Mouse (Mus musculus): ENCODE measurements at regions not wholly inside any gene's neighbourhood (a gene's known extent, or its start where the extent isn't known, plus 50 kb on each side); places are given as distances from the start of the nearest gene placed in this dataset.

GRCm38 (mm10) chr8:30557429-30557828 lies 2871.1 kb upstream of the 5930422O12Rik start:
- DNase-seq (ENCODE audit: extremely low read depth): no peak
- H3K36me3 ChIP-seq (replicated peaks in 1 of 2; ENCODE audit: control insufficient read depth in 1 of 2, insufficient read depth in 1 of 2, low read length in 1 of 2): no peaks in the 10 kb centered on the region
- peaks cover 0 to 5% of the 10 kb centered on the region in 2 experiments; a peak in 2 of 4 replicates for H3K4me1 ChIP-seq (ENCODE audit: control insufficient read depth in 1 of 2, insufficient read depth in 2 of 2)
- no peaks in the 10 kb centered on the region for H3K79me2 ChIP-seq (replicated peaks; ENCODE audit: control insufficient read depth, extremely low read depth, insufficient read depth, poor library complexity, severe bottlenecking)
- H3K27me3 ChIP-seq (replicated peaks): no peaks in the 10 kb centered on the region
- H3K4me3 ChIP-seq (replicated peaks in 1 of 3; ENCODE audit: low read depth in 2 of 3, low read length in 2 of 3, poor library complexity in 1 of 3): no peak overlapping the region
- no peak overlapping the region for H3K27ac ChIP-seq (ENCODE audit: insufficient read depth, low read depth)
- TF ChIP-seq HCFC1 (IDR thresholded peaks at IDR 0.05; ENCODE audit: low read depth, low read length): no peak
- no peak for TF ChIP-seq ETS1 (conservative IDR thresholded peaks at IDR 0.05; ENCODE audit: low read depth, low read length)
- no peak; the same call in 1 of the 2 replicates for TF ChIP-seq RAD21 (IDR thresholded peaks at IDR 0.05; ENCODE audit: low read depth, low read length)
- no peak for TF ChIP-seq ZC3H11A (IDR thresholded peaks at IDR 0.05; ENCODE audit: low read depth, low read length)
- TF ChIP-seq MAZ (IDR thresholded peaks at IDR 0.05; ENCODE audit: low read depth, low read length): no peak
- no peak for TF ChIP-seq CHD2 (IDR thresholded peaks at IDR 0.05; ENCODE audit: low read length)
- TF ChIP-seq POLR2A (IDR thresholded peaks at IDR 0.05; ENCODE audit: low read depth, low read length): no peak
- TF ChIP-seq GABPA (IDR thresholded peaks at IDR 0.05; ENCODE audit: insufficient replicate concordance, low read depth, low read length): no peak
- TF ChIP-seq MYC (IDR thresholded peaks at IDR 0.05; ENCODE audit: low read depth, low read length): no peak
- no peak for TF ChIP-seq JUND (conservative IDR thresholded peaks at IDR 0.05; ENCODE audit: low read depth, low read length)
- TF ChIP-seq ZKSCAN1 (IDR thresholded peaks at IDR 0.05; ENCODE audit: borderline replicate concordance, low read depth, low read length): no peak
- no peak for TF ChIP-seq ELF1 (IDR thresholded peaks at IDR 0.05; ENCODE audit: low read depth, low read length)
- TF ChIP-seq TBP (conservative IDR thresholded peaks at IDR 0.05; ENCODE audit: low read depth, low read length): no peak
- no peak for TF ChIP-seq NRF1 (IDR thresholded peaks at IDR 0.05; ENCODE audit: low read depth, low read length)
- no peaks in the 10 kb centered on the region for H3K9me3 ChIP-seq (replicated peaks; ENCODE audit: low read length)
- in situ Hi-C loops (cut with MboI; ENCODE audit: low pct_ligation_motif_present, low pct_unique_long_range_greater_than_20kb, low sequenced_read_pairs): no loop called here
- no peak overlapping the region for H3K9ac ChIP-seq (ENCODE audit: insufficient read depth, low read depth)
- no peak overlapping the region for H3K4me2 ChIP-seq (ENCODE audit: insufficient read depth, low read depth, poor library complexity, severe bottlenecking)
- dilution Hi-C loops (cut with MboI; ENCODE audit: extremely low pct_ligation_motif_present, extremely low pct_unique_long_range_greater_than_20kb, low sequenced_read_pairs): no loop called here

- TF ChIP-seq PAX5 (IDR thresholded peaks at IDR 0.05; ENCODE audit: low read length) (no peak), CTCF (conservative IDR thresholded peaks at IDR 0.05 in 1 of 2, IDR thresholded peaks at IDR 0.05 in 1 of 2; ENCODE audit: low read depth in 2 of 2, low read length in 2 of 2) (no peak), GABPA (IDR thresholded peaks at IDR 0.05; ENCODE audit: insufficient replicate concordance, low read depth, low read length) (no peak), CHD2 (IDR thresholded peaks at IDR 0.05; ENCODE audit: low read length) (no peak), CHD1 (IDR thresholded peaks at IDR 0.05; ENCODE audit: low read depth, low read length) (no peak), ETS1 (conservative IDR thresholded peaks at IDR 0.05; ENCODE audit: low read depth, low read length) (no peak), NELFE (IDR thresholded peaks at IDR 0.05; ENCODE audit: low read depth, low read length) (no peak), SMC3 (IDR thresholded peaks at IDR 0.05; ENCODE audit: low read depth, low read length) (no peak), ELF1 (IDR thresholded peaks at IDR 0.05; ENCODE audit: low read depth, low read length) (no peak), USF2 (conservative IDR thresholded peaks at IDR 0.05; ENCODE audit: low read depth, low read length) (no peak), RCOR1 (conservative IDR thresholded peaks at IDR 0.05; ENCODE audit: low read depth, low read length) (no peak), BHLHE40 (IDR thresholded peaks at IDR 0.05; ENCODE audit: low read depth, low read length) (no peak), EP300 (IDR thresholded peaks at IDR 0.05; ENCODE audit: low read length) (no peak), UBTF (IDR thresholded peaks at IDR 0.05; ENCODE audit: low read depth, low read length) (no peak)
- no peaks in the 10 kb centered on the region for H3K9me3 ChIP-seq (replicated peaks; ENCODE audit: low read length)
- DNase-seq (ENCODE audit: extremely low read depth): no peak
- dilution Hi-C loops (cut with MboI; ENCODE audit: extremely low pct_ligation_motif_present, extremely low pct_unique_long_range_greater_than_20kb, low sequenced_read_pairs): no loop called here
- H3K79me2 ChIP-seq (replicated peaks; ENCODE audit: control insufficient read depth, extremely low read depth, insufficient read depth, poor library complexity, severe bottlenecking): no peaks in the 10 kb centered on the region
- no peak overlapping the region for H3K9ac ChIP-seq (ENCODE audit: insufficient read depth, low read depth)
- no peak overlapping the region for H3K27ac ChIP-seq (ENCODE audit: insufficient read depth, low read depth)
- H3K36me3 ChIP-seq (replicated peaks in 1 of 2; ENCODE audit: control insufficient read depth in 1 of 2, insufficient read depth in 1 of 2, low read length in 1 of 2): no peaks in the 10 kb centered on the region
- H3K27me3 ChIP-seq (replicated peaks): no peaks in the 10 kb centered on the region
- H3K4me3 ChIP-seq (replicated peaks in 1 of 3; ENCODE audit: low read depth in 2 of 3, low read length in 2 of 3, poor library complexity in 1 of 3): no peak overlapping the region
- H3K4me1 ChIP-seq (ENCODE audit: control insufficient read depth in 1 of 2, insufficient read depth in 2 of 2): peaks cover 0 to 5% of the 10 kb centered on the region in 2 experiments; a peak in 1 of 4 replicates
- no peak overlapping the region for H3K4me2 ChIP-seq (ENCODE audit: insufficient read depth, low read depth, poor library complexity, severe bottlenecking)
- in situ Hi-C loops (cut with MboI; ENCODE audit: low pct_ligation_motif_present, low pct_unique_long_range_greater_than_20kb, low sequenced_read_pairs): no loop called here
Observed at GRCm38 (mm10) chr8:30561323-30562207, 2866.9 kb upstream of the 5930422O12Rik start.
